Mouse (Mus musculus) CH12.LX (cell line): ENCODE data around the gene Magix. TPM values are rescaled to one million over a fixed set of nuclear protein-coding genes. Genes with fewer than 3 reads are reported as not detected.

ENCODE experiments used
- DNase-seq: peaks from one replicate; pipeline ENCODE4 v3.0.0-alpha.2; 2013; ENCODE audit errors: extremely low read depth
- H3K27ac ChIP-seq: 2 replicates; pipeline ENCODE4 v1.5.1; 2012; ENCODE audit warnings: low read depth, mild to moderate bottlenecking, control low read depth, moderate library complexity; ENCODE audit not compliant: insufficient read depth
- H3K27me3 ChIP-seq: replicated peaks from 2 replicates; pipeline ENCODE3; 2012; ENCODE audit warnings: inconsistent platforms
- H3K36me3 ChIP-seq, 2 experiments: replicated peaks in 1 of 2; 2 replicates each; pipeline versions ENCODE3 to v1.6.1; 2012; ENCODE audit warnings: inconsistent platforms in 1 of 2, low read length in 1 of 2, mild to moderate bottlenecking in 1 of 2, mixed read lengths in 1 of 2, moderate library complexity in 1 of 2; ENCODE audit not compliant: control insufficient read depth in 1 of 2, insufficient read depth in 1 of 2
- H3K4me1 ChIP-seq, 2 experiments: 2 replicates each; pipeline ENCODE4 v1.6.1; 2012; ENCODE audit warnings: inconsistent platforms in 1 of 2, moderate library complexity in 1 of 2; ENCODE audit not compliant: insufficient read depth in 2 of 2, control insufficient read depth in 1 of 2
- H3K4me2 ChIP-seq: 2 replicates; pipeline ENCODE4 v1.6.1; 2012; ENCODE audit warnings: low read depth, mild to moderate bottlenecking, control low read depth; ENCODE audit not compliant: poor library complexity, insufficient read depth, severe bottlenecking
- H3K4me3 ChIP-seq, 3 experiments: fragments of 150-350 bp in 1 of 3; sonication (generic) in 1 of 3; replicated peaks in 1 of 3; 2 replicates each; pipeline versions ENCODE3 to v1.5.1; 2011 to 2012; ENCODE audit warnings: low read depth in 2 of 3, low read length in 2 of 3, mild to moderate bottlenecking in 2 of 3, moderate library complexity in 2 of 3, control low read depth in 1 of 3, improper control_type of control experiment in 1 of 3, inconsistent platforms in 1 of 3, mixed read lengths in 1 of 3; ENCODE audit not compliant: poor library complexity in 1 of 3
- H3K79me2 ChIP-seq: replicated peaks from 2 replicates; pipeline ENCODE4 v1.6.1; 2012; ENCODE audit warnings: mild to moderate bottlenecking, moderate library complexity; ENCODE audit not compliant: control insufficient read depth, poor library complexity, insufficient read depth, severe bottlenecking; ENCODE audit errors: extremely low read depth
- H3K9ac ChIP-seq: 2 replicates; pipeline ENCODE4 v1.6.1; 2012; ENCODE audit warnings: low read depth, mild to moderate bottlenecking, control low read depth, moderate library complexity; ENCODE audit not compliant: insufficient read depth
- H3K9me3 ChIP-seq: replicated peaks from 2 replicates; pipeline ENCODE3; 2012; ENCODE audit warnings: low read length, inconsistent platforms, mixed read lengths
- BHLHE40 ChIP-seq: IDR thresholded peaks from 2 replicates; pipeline ENCODE4 v1.6.1; 2011; ENCODE audit warnings: mild to moderate bottlenecking, low read depth, low read length, improper control_type of control experiment
- CHD2 ChIP-seq: IDR thresholded peaks from 2 replicates; pipeline ENCODE4 v1.6.1; 2011; ENCODE audit warnings: low read length, improper control_type of control experiment
- E2F4 ChIP-seq: IDR thresholded peaks from 2 replicates; pipeline ENCODE4 v1.6.1; 2011; ENCODE audit warnings: low read depth, low read length, improper control_type of control experiment; ENCODE audit not compliant: insufficient replicate concordance
- ELF1 ChIP-seq: IDR thresholded peaks from 2 replicates; pipeline ENCODE4 v1.6.1; 2014; ENCODE audit warnings: low read depth, mild to moderate bottlenecking, inconsistent platforms, low read length, improper control_type of control experiment
- EP300 ChIP-seq: IDR thresholded peaks from 2 replicates; pipeline ENCODE4 v1.6.1; 2011; ENCODE audit warnings: low read length, improper control_type of control experiment
- ETS1 ChIP-seq: conservative IDR thresholded peaks from 2 replicates; pipeline ENCODE4 v1.6.1; 2012; ENCODE audit warnings: low read depth, mild to moderate bottlenecking, inconsistent platforms, low read length, improper control_type of control experiment, moderate library complexity
- GABPA ChIP-seq: IDR thresholded peaks from 2 replicates; pipeline ENCODE4 v1.6.1; 2012; ENCODE audit warnings: low read depth, low read length, improper control_type of control experiment, inconsistent platforms; ENCODE audit not compliant: insufficient replicate concordance
- HCFC1 ChIP-seq: IDR thresholded peaks from 2 replicates; pipeline ENCODE4 v1.6.1; 2012; ENCODE audit warnings: low read depth, mild to moderate bottlenecking, inconsistent platforms, low read length, improper control_type of control experiment
- IRF4 ChIP-seq: IDR thresholded peaks from 2 replicates; pipeline ENCODE4 v1.6.1; 2014; ENCODE audit warnings: low read depth, mild to moderate bottlenecking, inconsistent platforms, low read length, improper control_type of control experiment
- JUN ChIP-seq: IDR thresholded peaks from 2 replicates; pipeline ENCODE4 v1.6.1; 2011; ENCODE audit warnings: low read depth, mild to moderate bottlenecking, low read length, improper control_type of control experiment, moderate library complexity; ENCODE audit not compliant: insufficient read depth
- JUND ChIP-seq: conservative IDR thresholded peaks from 2 replicates; pipeline ENCODE4 v1.6.1; 2011; ENCODE audit warnings: low read depth, low read length, improper control_type of control experiment
- KAT2A ChIP-seq: IDR thresholded peaks from 2 replicates; pipeline ENCODE4 v1.6.1; 2012; ENCODE audit warnings: low read length, improper control_type of control experiment, inconsistent platforms; ENCODE audit not compliant: insufficient replicate concordance
- MAX ChIP-seq: IDR thresholded peaks from 2 replicates; pipeline ENCODE4 v1.6.1; 2011; ENCODE audit warnings: low read length, improper control_type of control experiment
- MAZ ChIP-seq: IDR thresholded peaks from 2 replicates; pipeline ENCODE4 v1.6.1; 2012; ENCODE audit warnings: low read depth, mild to moderate bottlenecking, inconsistent platforms, low read length, improper control_type of control experiment, moderate library complexity
- MXI1 ChIP-seq: IDR thresholded peaks from 2 replicates; pipeline ENCODE4 v1.6.1; 2011; ENCODE audit warnings: mild to moderate bottlenecking, low read depth, low read length, improper control_type of control experiment
- MYC ChIP-seq: IDR thresholded peaks from 2 replicates; pipeline ENCODE4 v1.6.1; 2011; ENCODE audit warnings: low read depth, mild to moderate bottlenecking, improper control_type of control experiment, low read length
- NELFE ChIP-seq: IDR thresholded peaks from 2 replicates; pipeline ENCODE4 v1.6.1; 2011; ENCODE audit warnings: low read depth, low read length, improper control_type of control experiment
- NRF1 ChIP-seq: IDR thresholded peaks from 2 replicates; pipeline ENCODE4 v1.6.1; 2014; ENCODE audit warnings: low read depth, mild to moderate bottlenecking, inconsistent platforms, low read length, improper control_type of control experiment, moderate library complexity
- POLR2A ChIP-seq: IDR thresholded peaks from 2 replicates; pipeline ENCODE4 v1.6.1; 2011; ENCODE audit warnings: low read depth, mild to moderate bottlenecking, improper control_type of control experiment, low read length
- POLR2AphosphoS2 ChIP-seq: IDR thresholded peaks from 2 replicates; pipeline ENCODE4 v1.6.1; 2011; ENCODE audit warnings: low read depth, low read length, improper control_type of control experiment
- SIN3A ChIP-seq: IDR thresholded peaks from 2 replicates; pipeline ENCODE4 v1.6.1; 2012; ENCODE audit warnings: low read length, improper control_type of control experiment, inconsistent platforms
- SMC3 ChIP-seq: IDR thresholded peaks from 2 replicates; pipeline ENCODE4 v1.6.1; 2011; ENCODE audit warnings: low read depth, low read length, improper control_type of control experiment
- TBP ChIP-seq: conservative IDR thresholded peaks from 2 replicates; pipeline ENCODE4 v1.6.1; 2011; ENCODE audit warnings: low read depth, low read length, improper control_type of control experiment
- TCF12 ChIP-seq: IDR thresholded peaks from 2 replicates; pipeline ENCODE4 v1.6.1; 2014; ENCODE audit warnings: low read depth, mild to moderate bottlenecking, inconsistent platforms, low read length, improper control_type of control experiment
- UBTF ChIP-seq: IDR thresholded peaks from 2 replicates; pipeline ENCODE4 v1.6.1; 2012; ENCODE audit warnings: low read depth, mild to moderate bottlenecking, inconsistent platforms, low read length, improper control_type of control experiment, moderate library complexity
- USF1 ChIP-seq: IDR thresholded peaks from 2 replicates; pipeline ENCODE4 v1.6.1; 2014; ENCODE audit warnings: low read depth, mild to moderate bottlenecking, inconsistent platforms, low read length, improper control_type of control experiment
- ZMIZ1 ChIP-seq: IDR thresholded peaks from 2 replicates; pipeline ENCODE4 v1.6.1; 2012; ENCODE audit warnings: low read depth, mild to moderate bottlenecking, inconsistent platforms, low read length, improper control_type of control experiment
- dilution Hi-C: fragments of 300-500 bp; cut with MboI; formaldehyde crosslinking; loops from 2 replicates; pipeline ENCODE4 v1.14.3; 2020; ENCODE audit warnings: low sequenced_read_pairs; ENCODE audit not compliant: extremely low pct_unique_long_range_greater_than_20kb, extremely low pct_ligation_motif_present
- in situ Hi-C: fragments of 300-500 bp; cut with MboI; formaldehyde crosslinking; loops from 3 replicates; pipeline ENCODE4 v1.14.3; 2019; ENCODE audit warnings: low sequenced_read_pairs, low pct_ligation_motif_present, low pct_unique_long_range_greater_than_20kb, mixed read lengths
- polyA plus RNA-seq: library from polyadenylated mRNA; unstranded; fragments of >175 nt; gene quantifications from 2 replicates; pipeline ENCODE4 v1.2.1, GENCODE M21; 2012; ENCODE audit warnings: low read depth; ENCODE audit not compliant: insufficient read length
- total RNA-seq, 2 experiments: library from RNA; depleted of rRNA; stranded (reverse); fragments of 300-350 nt in 1 of 2; fragments of >200 nt in 1 of 2; gene quantifications; 2 replicates each; pipeline ENCODE4 v1.2.3; 2012 to 2014

Magix gene
- total and polyA plus RNA-seq, 3 experiments, result not detected

GRCm38 (mm10) chrX:7728215-7728921 is 47.3 kb upstream of the Magix start, which contains the start of gene Praf2:
Gene Praf2, plus strand, starts transcription at chrX:7728439.
- peak within 1 kb of the TSS; percentile 74 for H3K4me2 ChIP-seq
- H3K9ac ChIP-seq, result peak within 1 kb of the TSS; percentile 68
- no peaks in the 10 kb centered on the region for H3K9me3 ChIP-seq
- TF ChIP-seq KAT2A (peak; percentile 79; the same call in 1 of the 2 replicates), SIN3A (0 out of 2 replicates have a peak, but pooled peaks have one; percentile 24), NELFE (peak; percentile 63; the same call in 1 of the 2 replicates), IRF4 (peak; percentile 25; the same call in 1 of the 2 replicates), ELF1 (peak; percentile 67; the same call in 1 of the 2 replicates), NRF1 (peak; percentile 80), POLR2A (peak; percentile 59), ETS1 (0 out of 2 replicates have a peak, but pooled peaks have one; percentile 10), MYC (peak; percentile 91), MAZ (no peak), MXI1 (0 out of 2 replicates have a peak, but pooled peaks have one; percentile 64), ZMIZ1 (no peak), MAX (peak; percentile 83), CHD2 (no peak), HCFC1 (peak; percentile 93), UBTF (no peak), E2F4 (no peak), POLR2AphosphoS2 (peak; percentile 54; the same call in 1 of the 2 replicates)
- peak; percentile 87 for DNase-seq
- peaks cover 9 to 15% of the 10 kb centered on the region in 2 experiments; a peak in 3 of 4 replicates for H3K4me1 ChIP-seq
- in situ Hi-C loops (no loop called here), dilution Hi-C loops (no loop called here)
- H3K27ac ChIP-seq, result peak within 1 kb of the TSS; percentile 74
- H3K27me3 ChIP-seq, result no peaks in the 10 kb centered on the region
- 0 out of 2 replicates have a peak, but pooled peaks cover 8% of the 10 kb centered on the region for H3K79me2 ChIP-seq
- peak within 1 kb of the TSS; percentile 56 to 82 (median 59) for H3K4me3 ChIP-seq
- H3K36me3 ChIP-seq, result peaks cover 28 to 61% of the 10 kb centered on the region in 2 experiments

DNA sequence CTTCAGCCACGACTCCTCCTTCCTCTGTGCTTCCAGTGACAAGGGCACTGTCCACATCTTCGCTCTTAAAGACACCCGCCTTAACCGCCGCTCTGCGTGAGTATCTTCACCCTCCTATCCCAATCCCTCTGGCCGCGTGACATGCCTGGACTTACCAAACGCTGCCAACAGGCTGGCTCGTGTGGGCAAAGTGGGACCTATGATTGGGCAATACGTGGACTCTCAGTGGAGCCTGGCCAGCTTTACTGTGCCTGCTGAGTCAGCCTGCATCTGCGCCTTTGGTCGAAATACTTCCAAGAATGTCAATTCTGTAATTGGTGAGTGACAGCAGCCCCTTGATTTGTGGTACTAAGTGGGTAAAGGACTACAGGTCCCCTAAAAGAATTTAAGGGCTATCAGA is 46.1 kb upstream of the Magix start:
- Histone ChIP-seq H3K79me2 (peaks cover 16% of the 10 kb centered on the region), H3K9ac (no peak overlapping the region), H3K27ac (no peak overlapping the region), H3K4me1 (peaks cover 11 to 20% of the 10 kb centered on the region in 2 experiments; a peak in 3 of 4 replicates), H3K4me2 (no peak overlapping the region), H3K27me3 (no peaks in the 10 kb centered on the region), H3K36me3 (peaks cover 28 to 50% of the 10 kb centered on the region in 2 experiments), H3K9me3 (no peaks in the 10 kb centered on the region), H3K4me3 (no peak overlapping the region)
- dilution Hi-C loops (no loop called here), in situ Hi-C loops (no loop called here)
- DNase-seq, result no peak
- TF ChIP-seq USF1 (no peak), CHD2 (no peak), MAZ (no peak), JUN (no peak), SMC3 (no peak), ETS1 (no peak), POLR2A (no peak), EP300 (no peak), TCF12 (no peak), GABPA (no peak), POLR2AphosphoS2 (no peak), UBTF (no peak), TBP (no peak), ELF1 (no peak), BHLHE40 (no peak), E2F4 (no peak), JUND (no peak), MAX (no peak)
